Mouse (Mus musculus) forelimb bud, embryonic 11.5 days (tissue): Measurements from ENCODE around the gene 1700080O16Rik.

Experiments
- DNase-seq: peaks from one replicate; pipeline ENCODE4 v3.0.0-alpha.2; 2012; ENCODE audit warnings: low read depth, low spot score

Gene 1700080O16Rik

GRCm38 (mm10) chrX:51972672-51973071, at the start of gene 1700080O16Rik:
TSS of gene 1700080O16Rik (minus strand) at chrX:51972772.
- no peak for DNase-seq

DNA sequence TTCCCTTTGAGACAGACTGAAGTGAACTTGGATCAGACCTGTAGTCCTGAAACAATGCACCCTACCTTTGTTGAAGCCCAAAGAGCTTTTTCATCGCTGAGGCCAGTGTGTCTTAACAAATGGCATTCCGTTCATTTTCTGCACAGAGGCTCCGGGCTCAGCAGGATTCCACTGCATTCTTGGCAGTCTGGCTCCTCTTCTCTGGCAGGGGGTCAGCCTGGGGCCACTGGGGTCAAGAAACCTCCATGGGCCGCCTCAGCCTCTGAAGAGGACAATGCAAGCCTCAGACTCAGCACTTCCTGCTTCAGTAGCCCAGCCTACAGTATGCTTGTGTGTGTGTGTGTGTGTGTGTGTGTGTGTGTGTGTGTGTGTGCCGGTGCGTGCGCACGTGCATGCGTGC, 45.1 kb upstream of the 1700080O16Rik start:
- no peak for DNase-seq

GRCm38 (mm10) chrX:52000072-52000471, 27.5 kb upstream of the 1700080O16Rik start:
- no peak for DNase-seq

DNA sequence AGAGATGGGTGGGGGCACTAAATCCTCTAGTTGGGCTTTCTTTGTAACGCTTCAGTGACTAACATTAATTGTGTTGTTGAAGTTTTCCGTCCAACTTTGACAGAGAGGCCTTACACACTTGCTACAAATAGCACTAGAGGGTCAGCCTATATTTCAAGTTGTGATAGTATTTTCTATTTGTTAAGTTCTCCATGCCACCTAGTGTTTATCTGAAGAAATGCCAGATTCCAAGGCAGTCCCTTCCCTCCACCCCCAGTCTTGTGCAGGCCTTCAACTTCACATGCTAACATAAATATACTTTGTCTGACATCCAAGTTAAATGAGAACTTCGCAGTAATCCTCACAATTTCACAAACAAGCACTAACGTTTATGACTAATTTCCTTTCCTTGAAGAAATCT, 26.9 kb upstream of the 1700080O16Rik start:
- DNase-seq = no peak

GRCm38 (mm10) chrX:51976361-51976760, 3.8 kb upstream of the 1700080O16Rik start:
- no peak for DNase-seq

- DNase-seq = no peak
These were observed 2.0 kb upstream of the 1700080O16Rik start for GRCm38 (mm10) chrX:51974618-51975017.

- no peak for DNase-seq
These were observed 24.5 kb downstream of the 1700080O16Rik start for GRCm38 (mm10) chrX:51948071-51948470.

- no peak for DNase-seq
These were observed 34.5 kb downstream of the 1700080O16Rik start for GRCm38 (mm10) chrX:51938076-51938475.

DNA sequence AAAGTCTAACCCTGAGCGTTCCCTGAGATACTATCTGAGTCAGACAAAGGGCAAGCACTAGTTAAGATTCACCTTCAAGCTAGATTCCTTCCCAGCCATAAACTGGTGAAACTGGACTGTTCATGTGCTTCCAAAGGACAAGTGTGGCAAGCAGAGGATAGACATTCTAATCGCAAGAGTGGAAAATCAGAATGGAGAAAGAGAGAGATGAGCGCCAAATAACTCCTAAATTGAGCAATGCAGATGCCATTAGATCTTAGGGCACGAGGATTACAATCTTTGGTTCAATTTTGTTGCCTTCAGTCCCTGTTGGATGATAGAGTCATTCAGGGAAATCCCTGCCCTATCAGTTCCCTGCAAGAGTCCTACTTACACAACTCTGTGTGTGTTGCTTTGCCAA, 53.5 kb downstream of the 1700080O16Rik start:
- DNase-seq = no peak
